Mouse (Mus musculus) brain, embryonic 14.5 days (tissue): ENCODE data around the gene Mmadhc.

ENCODE experiments used
- CTCF ChIP-seq: fragments of 200-500 bp; IDR thresholded peaks from 2 replicates; pipeline ENCODE4 v1.5.1; 2012; ENCODE audit warnings: inconsistent platforms, mild to moderate bottlenecking, moderate library complexity, borderline replicate concordance; ENCODE audit not compliant: insufficient read depth, insufficient read length; ENCODE audit errors: extremely low read depth
- POLR2A ChIP-seq: fragments of 200-500 bp; IDR thresholded peaks from 2 replicates; pipeline ENCODE4 v1.6.1; 2012; ENCODE audit warnings: mild to moderate bottlenecking, inconsistent platforms, borderline replicate concordance; ENCODE audit not compliant: poor library complexity, insufficient read depth, insufficient read length, severe bottlenecking; ENCODE audit errors: extremely low read depth

DNA sequence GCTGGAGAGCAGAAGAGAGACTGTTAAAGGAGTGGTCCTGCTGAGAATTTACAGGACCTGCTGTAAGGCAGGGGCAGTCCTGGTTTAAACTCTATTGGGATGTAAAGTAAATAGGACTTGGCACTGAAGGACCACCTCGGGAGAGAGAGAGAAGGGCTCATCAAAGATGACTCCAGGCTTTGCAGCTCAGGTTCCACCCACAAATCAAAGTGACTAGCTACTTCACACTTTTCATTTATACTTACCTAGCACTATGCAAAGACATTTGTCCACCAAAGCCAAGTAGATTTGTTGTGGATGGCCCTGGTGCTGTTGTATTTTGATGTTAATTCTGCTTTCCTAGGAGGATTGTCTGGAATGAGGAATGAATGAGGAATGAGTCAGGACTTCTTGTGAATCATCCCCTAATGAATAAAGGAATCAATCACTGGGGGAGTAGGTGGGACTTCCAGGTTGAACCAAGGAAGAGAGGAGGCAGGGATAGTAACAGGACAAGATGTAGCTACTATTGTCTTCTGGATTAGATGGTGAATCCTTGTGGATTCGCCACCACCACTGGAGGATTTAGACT, 31.3 kb downstream of the Mmadhc start:
- TF ChIP-seq CTCF, result no peak
- TF ChIP-seq POLR2A, result no peak
